Mouse (Mus musculus): ENCODE results near the gene Smoc1. TPM values are rescaled to one million over a fixed set of nuclear protein-coding genes. Genes with fewer than 3 reads are reported as not detected.

Smoc1 gene
- polyA plus RNA-seq, 1 experiment from 2014 or later = 35.2 TPM

- Histone ChIP-seq H3K4me3 (no peak overlapping the region), H3K27ac (no peak overlapping the region), H3K27me3 (ENCODE audit: insufficient read depth, poor library complexity, severe bottlenecking) (no peaks in the 10 kb centered on the region), H3K4me1 (replicated peaks) (no peaks in the 10 kb centered on the region), H3K9me3 (no peaks in the 10 kb centered on the region), H3K36me3 (no peaks in the 10 kb centered on the region)
- no peak for DNase-seq (ENCODE audit: low spot score)
- 83% methylated on average over 6 of the region's 6 CpGs for whole genome bisulfite sequencing
Measured at GRCm38 (mm10) chr12:81061831-81062361, 35.3 kb downstream of the Smoc1 start.

GRCm38 (mm10) chr12:81063336-81063955 lies 36.8 kb downstream of the Smoc1 start:
- Histone ChIP-seq H3K27me3 (ENCODE audit: insufficient read depth, poor library complexity, severe bottlenecking) (no peaks in the 10 kb centered on the region), H3K9me3 (no peaks in the 10 kb centered on the region), H3K36me3 (no peaks in the 10 kb centered on the region), H3K27ac (no peak overlapping the region), H3K4me3 (no peak overlapping the region), H3K4me1 (replicated peaks) (no peaks in the 10 kb centered on the region)
- DNase-seq (ENCODE audit: low spot score) = no peak
- 89% methylated on average over 6 of the region's 6 CpGs for WGBS

GRCm38 (mm10) chr12:81074139-81074538 lies 47.5 kb downstream of the Smoc1 start:
- WGBS = 82% methylated on average over 2 of the region's 2 CpGs

GRCm38 (mm10) chr12:81074941-81075340 lies 48.3 kb downstream of the Smoc1 start:
- Histone ChIP-seq H3K4me3 (no peak overlapping the region), H3K27me3 (ENCODE audit: insufficient read depth, poor library complexity, severe bottlenecking) (no peaks in the 10 kb centered on the region), H3K36me3 (peaks cover 33% of the 10 kb centered on the region), H3K4me1 (replicated peaks) (no peaks in the 10 kb centered on the region), H3K9me3 (peaks cover 16% of the 10 kb centered on the region), H3K27ac (no peak overlapping the region)
- 83% methylated on average over 3 of the region's 3 CpGs for WGBS
- DNase-seq (ENCODE audit: low spot score) = no peak

More at GRCm38 (mm10) chr12:81074139-81074538, 47.5 kb downstream of the Smoc1 start:
- Histone ChIP-seq H3K27ac (no peak overlapping the region), H3K4me1 (replicated peaks) (no peaks in the 10 kb centered on the region), H3K4me3 (no peak overlapping the region), H3K27me3 (ENCODE audit: insufficient read depth, poor library complexity, severe bottlenecking) (no peaks in the 10 kb centered on the region), H3K36me3 (peaks cover 31% of the 10 kb centered on the region), H3K9me3 (peaks cover 12% of the 10 kb centered on the region)
- no peak for DNase-seq (ENCODE audit: low spot score)

- 95% methylated on average over 2 of the region's 2 CpGs for WGBS
- no peaks in the 10 kb centered on the region for H3K4me1 ChIP-seq (replicated peaks)
- H3K36me3 ChIP-seq = peaks cover 33% of the 10 kb centered on the region
- H3K4me3 ChIP-seq = no peak overlapping the region
- no peak overlapping the region for H3K27ac ChIP-seq
- H3K9me3 ChIP-seq = peaks cover 16% of the 10 kb centered on the region
- no peak for DNase-seq (ENCODE audit: low spot score)
- H3K27me3 ChIP-seq (ENCODE audit: insufficient read depth, poor library complexity, severe bottlenecking) = no peaks in the 10 kb centered on the region
Measured at GRCm38 (mm10) chr12:81077953-81078646, 51.5 kb downstream of the Smoc1 start.

GRCm38 (mm10) chr12:81080345-81080744 lies 53.7 kb downstream of the Smoc1 start:
- DNase-seq (ENCODE audit: low spot score) = no peak
- WGBS = 75% methylated on average over 5 of the region's 5 CpGs
- Histone ChIP-seq H3K27me3 (ENCODE audit: insufficient read depth, poor library complexity, severe bottlenecking) (no peaks in the 10 kb centered on the region), H3K4me1 (replicated peaks) (no peaks in the 10 kb centered on the region), H3K27ac (no peak overlapping the region), H3K4me3 (no peak overlapping the region), H3K9me3 (peaks cover 16% of the 10 kb centered on the region), H3K36me3 (peaks cover 33% of the 10 kb centered on the region)

- no peaks in the 10 kb centered on the region for H3K27me3 ChIP-seq (ENCODE audit: insufficient read depth, poor library complexity, severe bottlenecking)
- peaks cover 30% of the 10 kb centered on the region for H3K36me3 ChIP-seq
- DNase-seq (ENCODE audit: low spot score) = no peak
- H3K27ac ChIP-seq = no peak overlapping the region
- H3K4me3 ChIP-seq = no peak overlapping the region
- H3K9me3 ChIP-seq = peaks cover 16% of the 10 kb centered on the region
- 81% methylated on average over 3 of the region's 3 CpGs for WGBS
- no peaks in the 10 kb centered on the region for H3K4me1 ChIP-seq (replicated peaks)
Measured at GRCm38 (mm10) chr12:81081031-81081430, 54.4 kb downstream of the Smoc1 start.

- Histone ChIP-seq H3K9me3 (peaks cover 13% of the 10 kb centered on the region), H3K4me3 (no peak overlapping the region), H3K4me1 (replicated peaks) (no peaks in the 10 kb centered on the region), H3K27me3 (ENCODE audit: insufficient read depth, poor library complexity, severe bottlenecking) (no peaks in the 10 kb centered on the region), H3K36me3 (peaks cover 12% of the 10 kb centered on the region), H3K27ac (no peak overlapping the region)
- 87% methylated on average over 5 of the region's 5 CpGs for WGBS
- no peak for DNase-seq (ENCODE audit: low spot score)
Measured at GRCm38 (mm10) chr12:81083146-81083545, 56.5 kb downstream of the Smoc1 start.

- no peaks in the 10 kb centered on the region; the same call in 1 of the 2 replicates for H3K4me1 ChIP-seq (replicated peaks)
- no peaks in the 10 kb centered on the region for H3K36me3 ChIP-seq
- H3K4me3 ChIP-seq = no peak overlapping the region
- 93% methylated on average over 1 of the region's 1 CpGs for WGBS
- DNase-seq (ENCODE audit: low spot score) = no peak
- no peak overlapping the region for H3K27ac ChIP-seq
- H3K9me3 ChIP-seq = no peaks in the 10 kb centered on the region
- H3K27me3 ChIP-seq (ENCODE audit: insufficient read depth, poor library complexity, severe bottlenecking) = no peaks in the 10 kb centered on the region
Measured at GRCm38 (mm10) chr12:81085244-81085643, 58.6 kb downstream of the Smoc1 start.

GRCm38 (mm10) chr12:81088131-81088530 lies 61.5 kb downstream of the Smoc1 start:
- no peak overlapping the region for H3K4me3 ChIP-seq
- H3K4me1 ChIP-seq (replicated peaks) = no peaks in the 10 kb centered on the region; the same call in none of the 2 replicates
- no peaks in the 10 kb centered on the region for H3K36me3 ChIP-seq
- H3K27me3 ChIP-seq (ENCODE audit: insufficient read depth, poor library complexity, severe bottlenecking) = no peaks in the 10 kb centered on the region
- no peak for DNase-seq (ENCODE audit: low spot score)
- no peaks in the 10 kb centered on the region for H3K9me3 ChIP-seq
- WGBS = 88% methylated on average over 5 of the region's 5 CpGs
- H3K27ac ChIP-seq = no peak overlapping the region

GRCm38 (mm10) chr12:81091641-81092040 lies 65.0 kb downstream of the Smoc1 start:
- H3K4me3 ChIP-seq = no peak overlapping the region
- H3K9me3 ChIP-seq = no peaks in the 10 kb centered on the region
- no peaks in the 10 kb centered on the region for H3K27me3 ChIP-seq (ENCODE audit: insufficient read depth, poor library complexity, severe bottlenecking)
- H3K36me3 ChIP-seq = no peaks in the 10 kb centered on the region
- 87% methylated on average over 5 of the region's 5 CpGs for WGBS
- H3K27ac ChIP-seq = no peak overlapping the region
- H3K4me1 ChIP-seq (replicated peaks) = peaks cover 24% of the 10 kb centered on the region
- DNase-seq (ENCODE audit: low spot score) = no peak

GRCm38 (mm10) chr12:81092641-81093040 lies 66.0 kb downstream of the Smoc1 start:
- Histone ChIP-seq H3K9me3 (no peaks in the 10 kb centered on the region), H3K4me3 (no peak overlapping the region), H3K27me3 (ENCODE audit: insufficient read depth, poor library complexity, severe bottlenecking) (no peaks in the 10 kb centered on the region), H3K27ac (no peak overlapping the region), H3K36me3 (no peaks in the 10 kb centered on the region), H3K4me1 (replicated peaks) (peaks cover 34% of the 10 kb centered on the region)
- 89% methylated on average over 3 of the region's 3 CpGs for WGBS
- DNase-seq (ENCODE audit: low spot score) = no peak

GRCm38 (mm10) chr12:81093211-81093610 lies 66.6 kb downstream of the Smoc1 start:
- no peak overlapping the region for H3K27ac ChIP-seq
- H3K9me3 ChIP-seq = no peaks in the 10 kb centered on the region
- no peak for DNase-seq (ENCODE audit: low spot score)
- H3K4me1 ChIP-seq (replicated peaks) = peaks cover 36% of the 10 kb centered on the region
- 73% methylated on average over 7 of the region's 7 CpGs for WGBS
- no peaks in the 10 kb centered on the region for H3K36me3 ChIP-seq
- H3K27me3 ChIP-seq (ENCODE audit: insufficient read depth, poor library complexity, severe bottlenecking) = no peaks in the 10 kb centered on the region
- H3K4me3 ChIP-seq = no peak overlapping the region

Data from hindbrain, embryonic 10.5 days (tissue).